Mouse (Mus musculus) heart, embryonic 14.5 days (tissue): ENCODE measurements around the gene Apol8. TPM values are rescaled to one million over a fixed set of nuclear protein-coding genes. Genes with fewer than 3 reads are reported as not detected.

Source experiments
- ATAC-seq: fragments of 200-750 bp; cut with Nextera tagmentation; 2 replicates; pipeline ENCODE4 v1.8.0; 2017; ENCODE audit warnings: low read depth, moderate TSS enrichment; ENCODE audit not compliant: insufficient number of reproducible peaks, insufficient read depth, low FRiP score
- H3K27ac ChIP-seq, 2 experiments: fragments of 200-500 bp in 1 of 2; fragments of 300-500 bp in 1 of 2; sonication (generic) in 1 of 2; replicated peaks in 1 of 2; 2 replicates each; pipeline ENCODE4 v1.5.1; 2012 to 2014; ENCODE audit warnings: low read depth in 2 of 2, low read length in 2 of 2, control low read depth in 1 of 2, mild to moderate bottlenecking in 1 of 2, mixed read lengths in 1 of 2; ENCODE audit not compliant: control insufficient read depth in 1 of 2, insufficient read depth in 1 of 2
- H3K27me3 ChIP-seq: fragments of 300-500 bp; sonication (generic); 2 replicates; pipeline ENCODE4 v1.6.1; 2014; ENCODE audit warnings: mild to moderate bottlenecking, low read length, control low read depth; ENCODE audit not compliant: control insufficient read depth, insufficient read depth
- H3K36me3 ChIP-seq: fragments of 300-500 bp; sonication (generic); 2 replicates; pipeline ENCODE4 v1.6.1; 2014; ENCODE audit warnings: mild to moderate bottlenecking, control low read depth, low read length, mixed read lengths; ENCODE audit not compliant: control insufficient read depth, insufficient read depth
- H3K4me1 ChIP-seq, 2 experiments: fragments of 200-500 bp in 1 of 2; fragments of 300-500 bp in 1 of 2; sonication (generic) in 1 of 2; 2 replicates each; pipeline ENCODE4 v1.6.1; 2012 to 2014; ENCODE audit warnings: low read length in 2 of 2, control low read depth in 1 of 2, mixed read lengths in 1 of 2; ENCODE audit not compliant: control insufficient read depth in 2 of 2, insufficient read depth in 2 of 2
- H3K4me2 ChIP-seq: fragments of 300-500 bp; sonication (generic); 2 replicates; pipeline ENCODE4 v1.6.1; 2014; ENCODE audit warnings: mild to moderate bottlenecking, low read length
- H3K4me3 ChIP-seq, 2 experiments: fragments of 200-500 bp in 1 of 2; fragments of 300-500 bp in 1 of 2; sonication (generic) in 1 of 2; 2 replicates each; pipeline ENCODE4 v1.5.1; 2012 to 2014; ENCODE audit warnings: low read length in 2 of 2, mild to moderate bottlenecking in 2 of 2, control low read depth in 1 of 2, low read depth in 1 of 2, moderate library complexity in 1 of 2; ENCODE audit not compliant: control insufficient read depth in 1 of 2, insufficient read depth in 1 of 2
- H3K9ac ChIP-seq: fragments of 300-500 bp; sonication (generic); 2 replicates; pipeline ENCODE4 v1.6.1; 2014; ENCODE audit warnings: mild to moderate bottlenecking, low read length
- H3K9me3 ChIP-seq: fragments of 300-500 bp; sonication (generic); 2 replicates; pipeline ENCODE4 v1.6.1; 2016; ENCODE audit warnings: low read length, control low read depth; ENCODE audit not compliant: control insufficient read depth
- WGBS: fragments of 180-500 bp; shearing (Covaris S2); extraction: QIAGEN DNeasy Blood & Tissue Kit; methylation state at CpG from one replicate; pipeline ENCODE4 v1.1.7; 2014; 5-methylcytosine and 5-hydroxymethylcytosine counted together
- polyA plus RNA-seq: library from polyadenylated mRNA; unstranded; fragments of >200 nt; fragmentation: Nextera tagmentation; extraction: Ambion mirVana; gene quantifications from 2 replicates; pipeline ENCODE4 v1.2.1, GENCODE M21; 2014

The Apol8 gene
- polyA plus RNA-seq, 1 experiment from 2014 or later, result not detected

DNA sequence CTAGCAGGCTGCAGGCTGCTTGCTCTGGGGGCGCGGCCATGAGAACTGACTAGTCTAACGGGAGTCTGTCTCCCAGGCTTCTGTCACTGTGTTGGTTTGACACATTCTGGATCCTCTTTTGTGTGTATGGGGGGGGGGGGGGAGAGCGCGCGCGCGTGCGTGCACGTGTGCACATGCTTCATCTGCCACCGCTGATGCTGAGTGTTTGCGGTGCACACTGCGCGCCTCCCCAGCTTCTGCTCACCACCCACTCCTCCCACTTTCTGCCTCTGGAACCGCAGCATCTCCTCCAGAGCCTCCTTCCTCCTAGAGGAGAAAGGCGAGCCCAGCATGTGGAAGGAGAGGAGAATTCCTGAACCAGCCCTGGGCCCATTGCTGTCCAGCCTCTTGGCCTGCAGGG is 3.2 kb upstream of the Apol8 start:
- H3K9me3 ChIP-seq, result no peaks in the 10 kb centered on the region
- H3K4me1 ChIP-seq, result 0 out of 4 replicates have a peak, but pooled peaks cover 0 to 2% of the 10 kb centered on the region in 2 experiments
- ATAC-seq, result no peak
- H3K27me3 ChIP-seq, result no peaks in the 10 kb centered on the region
- H3K4me3 ChIP-seq, result no peak overlapping the region
- no peak overlapping the region for H3K27ac ChIP-seq
- WGBS, result 92% methylated on average over 9 of the region's 16 CpGs
- no peak overlapping the region for H3K9ac ChIP-seq
- H3K36me3 ChIP-seq, result peaks cover 58% of the 10 kb centered on the region
- H3K4me2 ChIP-seq, result no peak overlapping the region

DNA sequence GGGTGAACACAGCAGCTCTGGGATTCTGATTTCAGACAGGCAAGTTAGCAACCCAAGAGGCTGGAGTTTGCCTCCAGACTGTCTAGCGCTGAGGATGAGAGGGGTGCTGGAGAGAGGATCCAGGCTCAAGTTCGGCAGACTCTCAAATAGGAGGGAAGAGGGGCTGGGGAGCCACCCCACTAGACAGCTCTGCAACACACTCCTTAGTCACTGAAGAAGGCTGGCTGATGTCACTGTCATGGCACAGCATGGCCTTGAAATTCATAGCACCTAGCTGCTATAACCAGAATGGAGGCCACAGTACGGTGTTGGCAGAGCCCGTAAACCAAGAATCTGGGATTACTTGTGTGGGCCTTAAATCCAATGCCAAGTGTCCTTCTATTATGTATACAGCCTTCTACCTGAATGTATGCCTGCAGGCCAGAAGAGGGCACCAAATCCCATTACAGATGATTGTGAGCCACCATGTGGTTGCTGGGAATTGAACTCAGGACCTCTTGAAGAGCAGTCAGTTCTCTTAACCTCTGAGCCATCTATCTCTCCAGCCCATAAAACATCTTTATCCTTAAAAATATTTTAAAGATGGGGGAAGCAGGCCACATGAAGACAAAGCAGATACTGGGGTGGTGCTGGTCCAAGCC is 903 bp upstream of the Apol8 start:
- no peak overlapping the region for H3K4me2 ChIP-seq
- peaks cover 34% of the 10 kb centered on the region for H3K36me3 ChIP-seq
- H3K9ac ChIP-seq, result no peak overlapping the region
- no peaks in the 10 kb centered on the region for H3K27me3 ChIP-seq
- WGBS, result 75% methylated on average over 4 of the region's 4 CpGs
- no peak overlapping the region for H3K27ac ChIP-seq
- H3K9me3 ChIP-seq, result no peaks in the 10 kb centered on the region
- no peak overlapping the region for H3K4me3 ChIP-seq
- no peak for ATAC-seq
- 0 out of 4 replicates have a peak, but pooled peaks cover 0 to 2% of the 10 kb centered on the region in 2 experiments for H3K4me1 ChIP-seq

DNA sequence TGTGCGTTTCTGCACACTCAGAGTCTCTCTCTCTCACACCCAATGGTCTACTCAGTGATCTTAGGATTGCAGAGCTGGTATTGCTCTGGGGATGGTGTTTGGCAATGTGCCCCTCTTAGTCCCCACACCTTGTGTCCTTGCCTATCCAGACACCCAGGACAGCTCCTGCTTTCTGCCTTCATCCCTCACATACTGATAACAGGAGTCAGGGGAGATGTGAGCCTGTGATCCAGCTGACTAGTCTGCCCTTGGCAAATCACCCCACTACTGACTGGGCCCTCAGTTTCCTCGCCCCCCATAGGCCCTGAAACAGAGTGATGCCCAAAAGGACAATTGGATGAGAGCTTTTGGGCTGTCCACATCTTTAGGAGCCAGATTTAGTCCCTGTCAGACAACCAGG is 722 bp downstream of the Apol8 start:
- Histone ChIP-seq H3K4me3 (no peak overlapping the region), H3K4me1 (0 out of 4 replicates have a peak, but pooled peaks cover 0 to 2% of the 10 kb centered on the region in 2 experiments), H3K9me3 (no peaks in the 10 kb centered on the region), H3K9ac (no peak overlapping the region), H3K36me3 (peaks cover 18% of the 10 kb centered on the region), H3K27ac (no peak overlapping the region), H3K27me3 (no peaks in the 10 kb centered on the region), H3K4me2 (no peak overlapping the region)
- ATAC-seq, result no peak
- 60% methylated on average over 2 of the region's 2 CpGs for WGBS

DNA sequence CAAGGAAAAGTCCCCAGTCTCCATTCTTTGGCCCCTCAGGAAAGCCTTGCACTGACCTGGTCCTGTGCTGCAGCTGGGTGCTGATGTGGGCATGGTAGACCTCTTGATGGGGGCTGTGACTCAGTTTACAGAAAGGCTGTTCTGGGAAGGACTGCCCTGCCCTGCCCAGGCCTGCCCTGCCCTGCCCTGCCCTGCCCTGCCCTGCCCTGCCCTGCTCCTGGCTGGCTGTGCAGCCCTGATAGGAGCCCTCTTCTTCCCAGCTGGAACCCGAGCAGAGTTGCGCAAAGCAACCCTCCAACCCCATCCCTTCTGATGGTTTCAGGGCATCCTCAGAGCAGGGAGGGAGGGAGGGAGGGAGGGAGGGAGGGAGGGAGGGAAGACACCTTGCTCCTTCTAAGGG is 1.7 kb downstream of the Apol8 start:
- H3K9ac ChIP-seq, result no peak overlapping the region
- no peak overlapping the region for H3K4me2 ChIP-seq
- no peaks in the 10 kb centered on the region for H3K27me3 ChIP-seq
- no peak overlapping the region for H3K4me3 ChIP-seq
- peaks cover 9% of the 10 kb centered on the region for H3K36me3 ChIP-seq
- no peak overlapping the region for H3K27ac ChIP-seq
- WGBS, result 94% methylated on average over 2 of the region's 2 CpGs
- no peak for ATAC-seq
- H3K9me3 ChIP-seq, result no peaks in the 10 kb centered on the region
- H3K4me1 ChIP-seq, result 0 out of 4 replicates have a peak, but pooled peaks cover 0 to 2% of the 10 kb centered on the region in 2 experiments

DNA sequence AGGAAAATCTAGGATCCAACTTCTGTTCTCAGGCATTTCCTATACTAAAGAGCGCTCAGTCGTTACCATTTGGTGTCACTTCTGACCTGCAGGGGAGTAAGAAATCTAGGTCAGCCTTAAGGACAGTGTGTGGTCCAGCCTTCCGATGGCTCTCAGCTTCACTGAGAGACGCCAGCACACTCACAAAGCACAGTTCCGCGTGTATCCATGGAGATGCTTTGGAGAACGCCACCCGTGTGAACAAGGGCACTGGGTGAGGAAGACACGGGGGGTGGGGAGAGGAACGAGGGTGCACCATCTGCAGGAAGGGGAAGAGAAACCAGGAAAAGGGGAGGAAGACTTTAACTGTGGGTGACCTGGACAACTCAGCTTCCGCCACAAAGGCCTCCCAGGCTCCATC is 4.4 kb downstream of the Apol8 start:
- no peaks in the 10 kb centered on the region for H3K27me3 ChIP-seq
- peaks cover 3% of the 10 kb centered on the region; the same call in 1 of the 2 replicates for H3K9me3 ChIP-seq
- H3K9ac ChIP-seq, result no peak overlapping the region
- no peak overlapping the region for H3K27ac ChIP-seq
- no peak overlapping the region for H3K4me3 ChIP-seq
- H3K4me2 ChIP-seq, result no peak overlapping the region
- no peak for ATAC-seq
- 0 out of 4 replicates have a peak, but pooled peaks cover 0 to 2% of the 10 kb centered on the region in 2 experiments for H3K4me1 ChIP-seq
- no peaks in the 10 kb centered on the region for H3K36me3 ChIP-seq
- 44% methylated on average over 11 of the region's 11 CpGs for WGBS

DNA sequence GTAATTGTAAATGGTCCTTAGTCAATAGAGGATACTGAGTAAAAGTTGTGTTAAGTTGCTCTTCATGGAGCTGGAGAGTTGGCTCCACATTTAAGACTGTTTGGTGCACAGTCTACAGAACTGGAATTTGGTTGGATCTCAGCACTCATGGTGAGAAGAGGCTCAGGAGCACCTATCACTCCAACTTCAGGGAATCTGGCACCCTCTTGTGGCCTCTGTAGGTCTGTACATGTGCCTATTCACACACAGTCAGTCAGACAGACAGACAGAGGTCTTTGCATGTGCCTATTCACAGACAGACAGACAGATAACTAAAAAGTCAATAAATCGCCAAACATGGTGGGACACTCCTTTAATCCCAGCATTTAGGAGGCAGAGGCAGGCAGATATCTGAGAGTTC is 6.3 kb downstream of the Apol8 start:
- Histone ChIP-seq H3K9me3 (peaks cover 3% of the 10 kb centered on the region; the same call in 1 of the 2 replicates), H3K4me3 (no peak overlapping the region), H3K9ac (no peak overlapping the region), H3K4me2 (no peak overlapping the region), H3K36me3 (no peaks in the 10 kb centered on the region), H3K4me1 (no peaks in the 10 kb centered on the region), H3K27me3 (no peaks in the 10 kb centered on the region), H3K27ac (no peak overlapping the region)
- no peak for ATAC-seq
- 23% methylated on average over 1 of the region's 1 CpGs for WGBS

DNA sequence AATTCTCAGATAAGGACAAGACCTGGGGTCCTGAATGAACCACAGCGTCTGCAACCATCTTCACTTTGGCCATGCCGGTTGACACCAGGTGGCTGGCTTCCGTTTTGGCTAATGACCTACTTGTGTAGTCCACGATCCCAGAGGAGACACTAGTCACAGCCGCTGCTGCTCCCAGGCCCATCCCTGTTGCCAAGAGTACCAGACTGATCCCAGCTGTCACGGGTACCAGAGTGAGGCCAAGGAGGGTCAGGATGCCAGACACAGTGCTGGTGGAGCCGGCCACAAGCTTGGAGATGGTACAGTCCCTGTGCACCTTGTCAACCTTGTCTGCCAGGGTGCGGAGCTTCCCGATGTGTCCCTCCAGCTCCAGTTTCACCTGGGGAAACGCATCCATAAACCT is 7.1 kb downstream of the Apol8 start:
- no peak overlapping the region for H3K4me2 ChIP-seq
- no peak overlapping the region for H3K4me3 ChIP-seq
- peaks cover 3% of the 10 kb centered on the region; the same call in 1 of the 2 replicates for H3K9me3 ChIP-seq
- no peak overlapping the region for H3K27ac ChIP-seq
- 90% methylated on average over 10 of the region's 10 CpGs for WGBS
- no peak overlapping the region for H3K9ac ChIP-seq
- H3K36me3 ChIP-seq, result no peaks in the 10 kb centered on the region
- H3K27me3 ChIP-seq, result no peaks in the 10 kb centered on the region
- H3K4me1 ChIP-seq, result no peaks in the 10 kb centered on the region
- ATAC-seq, result no peak

DNA sequence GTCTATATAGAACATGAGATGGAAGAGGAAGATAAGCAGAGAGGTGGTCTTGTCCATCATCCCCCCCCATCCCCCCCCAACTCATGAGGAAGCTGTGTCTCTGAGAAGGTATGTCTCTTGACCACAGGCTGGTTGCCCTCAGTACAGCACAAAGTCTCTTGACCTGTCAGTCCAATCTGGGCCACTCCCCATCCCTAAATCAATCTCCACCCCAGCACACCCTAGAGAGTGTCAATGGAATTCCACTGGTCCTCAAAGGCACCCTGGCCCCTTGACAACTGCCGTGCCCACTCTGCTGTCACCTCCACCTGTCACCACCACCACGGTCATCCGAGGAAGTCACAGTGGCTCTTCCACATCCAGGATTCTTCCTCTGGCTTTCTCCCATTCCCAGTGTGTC is 8.4 kb downstream of the Apol8 start:
- ATAC-seq, result no peak
- WGBS, result 27% methylated on average over 3 of the region's 3 CpGs
- H3K4me3 ChIP-seq, result no peak overlapping the region
- no peaks in the 10 kb centered on the region for H3K4me1 ChIP-seq
- no peaks in the 10 kb centered on the region for H3K27me3 ChIP-seq
- peaks cover 3% of the 10 kb centered on the region; the same call in 1 of the 2 replicates for H3K9me3 ChIP-seq
- H3K36me3 ChIP-seq, result no peaks in the 10 kb centered on the region
- H3K27ac ChIP-seq, result no peak overlapping the region
- no peak overlapping the region for H3K4me2 ChIP-seq
- H3K9ac ChIP-seq, result no peak overlapping the region
